Mouse (Mus musculus): ENCODE measurements at regions not wholly inside any gene's neighbourhood (a gene's known extent, or its start where the extent isn't known, plus 50 kb on each side); places are given as distances from the start of the nearest gene placed in this dataset.

DNA sequence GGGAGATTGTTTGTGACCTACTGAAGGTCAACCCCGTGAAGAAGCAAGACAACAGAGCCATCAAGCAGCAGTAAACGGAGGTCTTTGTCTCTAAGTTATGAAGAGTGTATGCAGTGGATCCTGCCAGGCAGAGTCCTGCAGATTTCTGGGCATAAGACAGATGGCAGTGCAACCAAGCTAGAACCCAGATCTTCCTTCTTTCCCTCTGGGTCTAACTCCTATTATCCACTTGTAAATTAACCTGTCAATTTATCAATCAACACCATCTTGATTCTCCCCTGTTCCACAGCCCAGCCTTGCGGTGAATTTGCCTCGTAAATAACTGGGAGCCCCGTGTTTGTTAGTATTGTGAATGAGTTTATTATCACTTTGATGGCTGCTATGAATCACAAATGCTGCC is 555.7 kb downstream of the Nr2f2 start:
- TF ChIP-seq POLR2A (IDR thresholded peaks at IDR 0.05; ENCODE audit: borderline replicate concordance, control insufficient read depth, low read depth, low read length) (no peak), CTCF (IDR thresholded peaks at IDR 0.05; ENCODE audit: control insufficient read depth, insufficient read depth, low read length) (no peak)

Measured in bone marrow, adult 2 months (tissue).